Mouse (Mus musculus) forebrain, embryonic 13.5 days (tissue): ENCODE measurements around the gene Wdr34. TPM values are rescaled to one million over a fixed set of nuclear protein-coding genes. Genes with fewer than 3 reads are reported as not detected.
A peak's percentile ranks its signal among the peaks of the same experiment; 100 is the strongest.

Experiments
- ATAC-seq: fragments of 200-750 bp; cut with Nextera tagmentation; 2 replicates; pipeline ENCODE4 v1.8.0; 2017
- H3K27ac ChIP-seq: fragments of 300-500 bp; sonication (generic); 2 replicates; pipeline ENCODE4 v1.5.1; 2015; ENCODE audit warnings: inconsistent platforms, mild to moderate bottlenecking, moderate library complexity
- H3K27me3 ChIP-seq: fragments of 300-500 bp; sonication (generic); 2 replicates; pipeline ENCODE4 v1.6.1; 2015; ENCODE audit warnings: mild to moderate bottlenecking, inconsistent platforms
- H3K36me3 ChIP-seq: fragments of 300-500 bp; sonication (generic); 2 replicates; pipeline ENCODE4 v1.6.1; 2015; ENCODE audit warnings: mild to moderate bottlenecking, inconsistent platforms; ENCODE audit not compliant: poor library complexity, severe bottlenecking
- H3K4me1 ChIP-seq: fragments of 300-500 bp; sonication (generic); 2 replicates; pipeline ENCODE4 v1.6.1; 2015; ENCODE audit warnings: inconsistent platforms
- H3K4me2 ChIP-seq: fragments of 300-500 bp; sonication (generic); 2 replicates; pipeline ENCODE4 v1.6.1; 2015; ENCODE audit warnings: inconsistent platforms, mild to moderate bottlenecking, moderate library complexity
- H3K4me3 ChIP-seq: fragments of 300-500 bp; sonication (generic); 2 replicates; pipeline ENCODE4 v1.5.1; 2015; ENCODE audit warnings: mild to moderate bottlenecking, inconsistent platforms
- H3K9ac ChIP-seq: fragments of 300-500 bp; sonication (generic); 2 replicates; pipeline ENCODE4 v1.6.1; 2015; ENCODE audit warnings: mild to moderate bottlenecking, inconsistent platforms
- H3K9me3 ChIP-seq: fragments of 300-500 bp; sonication (generic); replicated peaks from 2 replicates; pipeline ENCODE4 v1.6.1; 2016; ENCODE audit warnings: inconsistent platforms
- WGBS: fragments of 180-500 bp; shearing (Covaris S2); methylation state at CpG from one replicate; pipeline ENCODE4 v1.1.7; 2015; 5-methylcytosine and 5-hydroxymethylcytosine counted together
- polyA plus RNA-seq: library from polyadenylated mRNA; unstranded; fragments of >200 nt; fragmentation: Nextera tagmentation; extraction: Ambion mirVana; gene quantifications from 2 replicates; pipeline ENCODE4 v1.2.1, GENCODE M21; 2015

Wdr34 gene
- polyA plus RNA-seq, 1 experiment from 2014 or later, result 50.8 TPM

- Histone ChIP-seq H3K4me3 (peak overlapping the region; percentile 51), H3K27ac (no peak overlapping the region), H3K4me1 (peaks cover 19% of the 10 kb centered on the region), H3K9ac (peak overlapping the region; percentile 66; the same call in 1 of the 2 replicates), H3K4me2 (peak overlapping the region; percentile 89), H3K27me3 (no peaks in the 10 kb centered on the region), H3K36me3 (peaks cover 4% of the 10 kb centered on the region), H3K9me3 (no peaks in the 10 kb centered on the region)
- ATAC-seq, result no peak
- WGBS, result 17% methylated on average over 10 of the region's 10 CpGs
Observed at GRCm38 (mm10) chr2:30078349-30078712, 29.6 kb upstream of the Wdr34 start.

- Histone ChIP-seq H3K4me3 (peak within 1 kb of the TSS; percentile 51), H3K9ac (peak within 1 kb of the TSS; percentile 66), H3K9me3 (no peaks in the 10 kb centered on the region), H3K4me1 (peaks cover 19% of the 10 kb centered on the region), H3K27ac (peak within 1 kb of the TSS; percentile 28), H3K4me2 (peak within 1 kb of the TSS; percentile 89), H3K27me3 (no peaks in the 10 kb centered on the region), H3K36me3 (peaks cover 10% of the 10 kb centered on the region)
- WGBS, result under 1% methylated on average over 53 of the region's 53 CpGs
- peak; percentile 81 for ATAC-seq
Observed at GRCm38 (mm10) chr2:30077502-30078348, 29.0 kb upstream of the Wdr34 start, which contains the start of gene Pkn3. TSS of gene Pkn3 (plus strand) at chr2:30077684.

GRCm38 (mm10) chr2:30076959-30077358 lies 28.3 kb upstream of the Wdr34 start:
- no peaks in the 10 kb centered on the region for H3K9me3 ChIP-seq
- peak overlapping the region; percentile 51 for H3K4me3 ChIP-seq
- peaks cover 16% of the 10 kb centered on the region for H3K36me3 ChIP-seq
- 70% methylated on average over 6 of the region's 6 CpGs for WGBS
- peak; percentile 20 for ATAC-seq
- H3K4me1 ChIP-seq, result peaks cover 19% of the 10 kb centered on the region
- no peaks in the 10 kb centered on the region for H3K27me3 ChIP-seq
- 0 out of 2 replicates have a peak overlapping the region, but pooled peaks have one; percentile 66 for H3K9ac ChIP-seq
- H3K27ac ChIP-seq, result peak overlapping the region; percentile 10; the same call in 1 of the 2 replicates
- H3K4me2 ChIP-seq, result peak overlapping the region; percentile 89

GRCm38 (mm10) chr2:30076439-30076838 lies 27.8 kb upstream of the Wdr34 start:
- no peak overlapping the region for H3K4me2 ChIP-seq
- peaks cover 20% of the 10 kb centered on the region for H3K36me3 ChIP-seq
- no peak overlapping the region for H3K27ac ChIP-seq
- no peaks in the 10 kb centered on the region for H3K9me3 ChIP-seq
- H3K27me3 ChIP-seq, result no peaks in the 10 kb centered on the region
- WGBS, result 91% methylated on average over 9 of the region's 9 CpGs
- no peak for ATAC-seq
- no peak overlapping the region for H3K9ac ChIP-seq
- peaks cover 19% of the 10 kb centered on the region for H3K4me1 ChIP-seq
- H3K4me3 ChIP-seq, result no peak overlapping the region

GRCm38 (mm10) chr2:30075625-30076024 lies 26.9 kb upstream of the Wdr34 start:
- Histone ChIP-seq H3K27me3 (no peaks in the 10 kb centered on the region), H3K4me2 (no peak overlapping the region), H3K27ac (no peak overlapping the region), H3K4me3 (no peak overlapping the region), H3K9me3 (no peaks in the 10 kb centered on the region), H3K36me3 (peaks cover 21% of the 10 kb centered on the region), H3K9ac (no peak overlapping the region), H3K4me1 (peaks cover 19% of the 10 kb centered on the region)
- 90% methylated on average over 3 of the region's 3 CpGs for WGBS
- no peak for ATAC-seq

- Histone ChIP-seq H3K9ac (no peak overlapping the region), H3K4me2 (no peak overlapping the region), H3K36me3 (peaks cover 45% of the 10 kb centered on the region), H3K4me1 (peaks cover 20% of the 10 kb centered on the region), H3K27ac (no peak overlapping the region), H3K9me3 (no peaks in the 10 kb centered on the region), H3K27me3 (no peaks in the 10 kb centered on the region), H3K4me3 (no peak overlapping the region)
- ATAC-seq, result no peak
- whole genome bisulfite sequencing, result 84% methylated on average over 3 of the region's 3 CpGs
Observed at GRCm38 (mm10) chr2:30073285-30073684, 24.6 kb upstream of the Wdr34 start.

- no peak overlapping the region for H3K9ac ChIP-seq
- H3K9me3 ChIP-seq, result no peaks in the 10 kb centered on the region
- no peak overlapping the region for H3K4me3 ChIP-seq
- H3K27ac ChIP-seq, result no peak overlapping the region
- 73% methylated on average over 7 of the region's 7 CpGs for WGBS
- no peaks in the 10 kb centered on the region for H3K27me3 ChIP-seq
- peaks cover 45% of the 10 kb centered on the region for H3K36me3 ChIP-seq
- H3K4me2 ChIP-seq, result no peak overlapping the region
- peaks cover 20% of the 10 kb centered on the region for H3K4me1 ChIP-seq
- no peak for ATAC-seq
Observed at GRCm38 (mm10) chr2:30072875-30073274, 24.2 kb upstream of the Wdr34 start.

GRCm38 (mm10) chr2:30067962-30068361 lies 19.3 kb upstream of the Wdr34 start:
- Histone ChIP-seq H3K4me3 (peak overlapping the region; percentile 100), H3K9me3 (no peaks in the 10 kb centered on the region), H3K9ac (peak overlapping the region; percentile 100), H3K27ac (no peak overlapping the region), H3K4me1 (peaks cover 39% of the 10 kb centered on the region), H3K36me3 (peaks cover 37% of the 10 kb centered on the region), H3K4me2 (peak overlapping the region; percentile 82), H3K27me3 (no peaks in the 10 kb centered on the region)
- WGBS, result 16% methylated on average over 7 of the region's 7 CpGs
- no peak for ATAC-seq

GRCm38 (mm10) chr2:30067031-30067888 lies 18.6 kb upstream of the Wdr34 start:
- peaks cover 30% of the 10 kb centered on the region for H3K36me3 ChIP-seq
- H3K4me3 ChIP-seq, result peak overlapping the region; percentile 100
- H3K9ac ChIP-seq, result peak overlapping the region; percentile 100
- peak overlapping the region; percentile 82 for H3K4me2 ChIP-seq
- H3K27me3 ChIP-seq, result no peaks in the 10 kb centered on the region
- WGBS, result under 1% methylated on average over 53 of the region's 69 CpGs
- no peaks in the 10 kb centered on the region for H3K9me3 ChIP-seq
- H3K4me1 ChIP-seq, result peaks cover 46% of the 10 kb centered on the region
- H3K27ac ChIP-seq, result peak overlapping the region; percentile 100
- ATAC-seq, result peak; percentile 37

- peak overlapping the region; percentile 100 for H3K4me3 ChIP-seq
- no peaks in the 10 kb centered on the region for H3K27me3 ChIP-seq
- H3K4me2 ChIP-seq, result peak overlapping the region; percentile 82
- peaks cover 53% of the 10 kb centered on the region for H3K4me1 ChIP-seq
- under 1% methylated on average over 67 of the region's 101 CpGs for WGBS
- H3K36me3 ChIP-seq, result peaks cover 25% of the 10 kb centered on the region
- peak; percentile 93 for ATAC-seq
- H3K27ac ChIP-seq, result peak overlapping the region; percentile 100
- peak overlapping the region; percentile 100 for H3K9ac ChIP-seq
- no peaks in the 10 kb centered on the region for H3K9me3 ChIP-seq
Observed at GRCm38 (mm10) chr2:30066046-30066901, 17.6 kb upstream of the Wdr34 start.

- H3K9ac ChIP-seq, result peak overlapping the region; percentile 72
- ATAC-seq, result no peak
- peaks cover 10% of the 10 kb centered on the region for H3K36me3 ChIP-seq
- peak overlapping the region; percentile 88 for H3K4me2 ChIP-seq
- 48% methylated on average over 3 of the region's 3 CpGs for WGBS
- H3K27ac ChIP-seq, result no peak overlapping the region
- H3K27me3 ChIP-seq, result no peaks in the 10 kb centered on the region
- peaks cover 57% of the 10 kb centered on the region for H3K4me1 ChIP-seq
- H3K9me3 ChIP-seq, result no peaks in the 10 kb centered on the region
- peak overlapping the region; percentile 59; the same call in 1 of the 2 replicates for H3K4me3 ChIP-seq
Observed at GRCm38 (mm10) chr2:30064298-30064697, 15.6 kb upstream of the Wdr34 start.
